Comparison of ENCODE assay signal across 22 mouse cellular contexts in the genomic region with DNA sequence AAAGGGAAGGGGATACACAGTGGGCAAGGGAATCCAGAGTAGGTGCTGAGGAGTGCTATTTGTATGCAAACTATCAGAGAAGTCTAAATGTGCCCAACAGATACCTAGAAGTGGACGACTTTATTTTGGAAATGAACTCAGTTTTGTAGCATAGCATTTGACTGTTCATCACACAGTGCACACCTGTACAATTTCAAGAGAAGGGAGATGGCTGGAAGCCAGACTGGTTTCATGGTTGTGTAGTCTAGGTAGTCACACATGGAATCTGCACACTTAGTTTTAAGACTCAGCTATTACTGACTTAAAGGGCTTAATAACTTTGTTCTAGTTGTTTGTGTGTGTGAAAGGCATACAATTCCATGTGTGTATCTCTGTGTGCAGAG. TPM values are rescaled to one million over a fixed set of nuclear protein-coding genes. Genes with fewer than 3 reads are reported as not detected.
DNase-seq lines count a peak whose midpoint lies in the region; ATAC-seq lines count a peak whose summit lies in the region.
"Had no signal": no experiment of that assay in that cellular context is flagged by ENCODE, and none has a peak within 500 bp of the region (broad histone marks: within the 10 kb centered on the region; RNA-seq: fewer than 3 reads in every experiment).

No protein-coding gene starts in this region.

- no peak for DNase-seq in forebrain, embryonic 10.5 days (ENCODE audit: extremely low spot score, low spot score)
- no peak for DNase-seq in gastrocnemius, postnatal 36 days
- no peak for DNase-seq in retina, postnatal 1 day
- no peak for DNase-seq in ovary, postnatal 36 days (ENCODE audit: low spot score)
- DNase-seq: adrenal gland, postnatal 36 days; B cell, adult 2 months; cerebellum, adult 11-12 months; gastrocnemius, postnatal 10 days; heart, adult 18-20 months; heart, postnatal 36 days; kidney, adult 9 months; kidney, postnatal 36 days; lung, adult 2 months; thymus, postnatal 25 days had no signal

- no peaks in the 10 kb centered on the region for H3K27me3 ChIP-seq in forebrain, embryonic 10.5 days (ENCODE audit: poor library complexity, severe bottlenecking)
- H3K27me3 ChIP-seq in forebrain, embryonic 13.5 days, result no peaks in the 10 kb centered on the region
- H3K27me3 ChIP-seq in hindbrain, embryonic 16.5 days (replicated peaks; ENCODE audit: control insufficient read depth, insufficient read depth, low read length), result no peaks in the 10 kb centered on the region
- H3K27me3 ChIP-seq in midbrain, embryonic 15.5 days (replicated peaks), result no peaks in the 10 kb centered on the region
- peaks cover 17% of the 10 kb centered on the region for H3K27me3 ChIP-seq in kidney, embryonic 15.5 days
- H3K27me3 ChIP-seq: intestine, embryonic 15.5 days; limb, embryonic 12.5 days; liver, embryonic 12.5 days had no signal

- H3K4me1 ChIP-seq in forebrain, embryonic 10.5 days, result peaks cover 12% of the 10 kb centered on the region
- peaks cover 5% of the 10 kb centered on the region; the same call in 1 of the 2 replicates for H3K4me1 ChIP-seq in forebrain, embryonic 13.5 days
- peaks cover 4% of the 10 kb centered on the region; the same call in 1 of the 2 replicates for H3K4me1 ChIP-seq in hindbrain, embryonic 16.5 days (ENCODE audit: control insufficient read depth, insufficient read depth, low read depth, low read length)
- H3K4me1 ChIP-seq in midbrain, embryonic 15.5 days, result peaks cover 12% of the 10 kb centered on the region; the same call in 1 of the 2 replicates
- no peaks in the 10 kb centered on the region for H3K4me1 ChIP-seq in kidney, embryonic 15.5 days
- H3K4me1 ChIP-seq: embryonic facial prominence, embryonic 10.5 days; intestine, embryonic 15.5 days; limb, embryonic 12.5 days; liver, embryonic 12.5 days had no signal

- intact Hi-C loops in gastrocnemius, postnatal 36 days (cut with DNase I), result no loop called here

- no peaks in the 10 kb centered on the region for H3K9me3 ChIP-seq in forebrain, embryonic 10.5 days
- no peaks in the 10 kb centered on the region for H3K9me3 ChIP-seq in forebrain, embryonic 13.5 days (replicated peaks)
- H3K9me3 ChIP-seq in hindbrain, embryonic 16.5 days (ENCODE audit: control insufficient read depth, low read length), result no peaks in the 10 kb centered on the region
- no peaks in the 10 kb centered on the region for H3K9me3 ChIP-seq in midbrain, embryonic 15.5 days
- H3K9me3 ChIP-seq in kidney, embryonic 15.5 days (replicated peaks), result no peaks in the 10 kb centered on the region
- H3K9me3 ChIP-seq: embryonic facial prominence, embryonic 10.5 days; intestine, embryonic 15.5 days; limb, embryonic 12.5 days; liver, embryonic 12.5 days had no signal

- no peak; the same call in 1 of the 2 replicates for ATAC-seq in forebrain, embryonic 13.5 days
- no peak; the same call in 1 of the 2 replicates for ATAC-seq in hindbrain, embryonic 16.5 days
- ATAC-seq in midbrain, embryonic 15.5 days (replicated peaks), result peak; percentile 63
- no peak for ATAC-seq in kidney, embryonic 15.5 days (replicated peaks; ENCODE audit: low FRiP score)
- ATAC-seq: intestine, embryonic 15.5 days; liver, embryonic 12.5 days had no signal

- H3K4me2 ChIP-seq in forebrain, embryonic 13.5 days, result peak overlapping the region; percentile 27
- H3K4me2 ChIP-seq in hindbrain, embryonic 16.5 days (ENCODE audit: low read length), result peak overlapping the region; percentile 27; the same call in 1 of the 2 replicates
- peak overlapping the region; percentile 35 for H3K4me2 ChIP-seq in midbrain, embryonic 15.5 days
- no peak overlapping the region for H3K4me2 ChIP-seq in kidney, embryonic 15.5 days
- H3K4me2 ChIP-seq: intestine, embryonic 15.5 days; limb, embryonic 12.5 days; liver, embryonic 12.5 days had no signal

- H3K36me3 ChIP-seq in forebrain, embryonic 10.5 days (replicated peaks), result no peaks in the 10 kb centered on the region
- H3K36me3 ChIP-seq in forebrain, embryonic 13.5 days (ENCODE audit: poor library complexity, severe bottlenecking), result no peaks in the 10 kb centered on the region
- H3K36me3 ChIP-seq in hindbrain, embryonic 16.5 days (ENCODE audit: control insufficient read depth, insufficient read depth, low read length), result no peaks in the 10 kb centered on the region
- H3K36me3 ChIP-seq in midbrain, embryonic 15.5 days (replicated peaks), result no peaks in the 10 kb centered on the region
- H3K36me3 ChIP-seq in kidney, embryonic 15.5 days, result no peaks in the 10 kb centered on the region
- H3K36me3 ChIP-seq: embryonic facial prominence, embryonic 10.5 days; intestine, embryonic 15.5 days; limb, embryonic 12.5 days; liver, embryonic 12.5 days had no signal

- no peak overlapping the region for H3K9ac ChIP-seq in forebrain, embryonic 13.5 days
- no peak overlapping the region for H3K9ac ChIP-seq in hindbrain, embryonic 16.5 days (ENCODE audit: low read depth, low read length)
- H3K9ac ChIP-seq in midbrain, embryonic 15.5 days, result no peak overlapping the region
- no peak overlapping the region for H3K9ac ChIP-seq in kidney, embryonic 15.5 days
- H3K9ac ChIP-seq: intestine, embryonic 15.5 days; limb, embryonic 12.5 days; liver, embryonic 12.5 days had no signal

- H3K4me3 ChIP-seq in forebrain, embryonic 10.5 days, result no peak overlapping the region
- no peak overlapping the region for H3K4me3 ChIP-seq in forebrain, embryonic 13.5 days
- H3K4me3 ChIP-seq in hindbrain, embryonic 16.5 days (ENCODE audit: low read length), result no peak overlapping the region
- H3K4me3 ChIP-seq in midbrain, embryonic 15.5 days, result no peak overlapping the region
- H3K4me3 ChIP-seq in kidney, embryonic 15.5 days (replicated peaks), result no peak overlapping the region
- H3K4me3 ChIP-seq: embryonic facial prominence, embryonic 10.5 days; intestine, embryonic 15.5 days; limb, embryonic 12.5 days; liver, embryonic 12.5 days had no signal

- 56% methylated on average over 1 of the region's 1 CpGs for WGBS in forebrain, embryonic 10.5 days
- 42% methylated on average over 1 of the region's 1 CpGs for WGBS in forebrain, embryonic 13.5 days
- 17% methylated on average over 1 of the region's 1 CpGs for WGBS in hindbrain, embryonic 16.5 days
- 34% methylated on average over 1 of the region's 1 CpGs for WGBS in midbrain, embryonic 15.5 days
- WGBS in kidney, embryonic 15.5 days, result 58% methylated on average over 1 of the region's 1 CpGs

- H3K27ac ChIP-seq in forebrain, embryonic 10.5 days, result peak overlapping the region; percentile 66; the same call in 1 of the 2 replicates
- peak overlapping the region; percentile 80 for H3K27ac ChIP-seq in forebrain, embryonic 13.5 days
- peak overlapping the region; percentile 12 for H3K27ac ChIP-seq in hindbrain, embryonic 16.5 days (ENCODE audit: low read depth, low read length)
- H3K27ac ChIP-seq in midbrain, embryonic 15.5 days, result peak overlapping the region; percentile 85
- H3K27ac ChIP-seq in kidney, embryonic 15.5 days, result no peak overlapping the region
- H3K27ac ChIP-seq: embryonic facial prominence, embryonic 10.5 days; intestine, embryonic 15.5 days; limb, embryonic 12.5 days; liver, embryonic 12.5 days had no signal

RNA-seq across cellular contexts. Expression of gene Cetn2, which starts 22.2 kb away (rescaled TPM):
- polyA plus RNA-seq in forebrain, embryonic 10.5 days (2016; fragmentation: Nextera tagmentation; extraction: Ambion mirVana), result 97.2 and 98.9 TPM in 2 replicates
- 104 TPM in 2 replicates for polyA plus RNA-seq in forebrain, embryonic 13.5 days (2015; fragmentation: Nextera tagmentation; extraction: Ambion mirVana)
- 66.8 and 70.1 TPM in 2 replicates for polyA plus RNA-seq in hindbrain, embryonic 16.5 days (2015; fragmentation: Nextera tagmentation; extraction: Ambion mirVana)
- 63.2 and 63.5 TPM in 2 replicates for polyA plus RNA-seq in midbrain, embryonic 15.5 days (2015; fragmentation: Nextera tagmentation; extraction: Ambion mirVana)
- total RNA-seq in gastrocnemius, postnatal 36 days (2021), result 10 to 100 TPM; 24.7 to 25.4 TPM
- polyA plus RNA-seq in kidney, embryonic 15.5 days (2015; fragmentation: Nextera tagmentation; extraction: Ambion mirVana), result 90.4 and 106 TPM in 2 replicates

RNA-seq across cellular contexts. Expression of gene Nsdhl, which starts 22.3 kb away (rescaled TPM):
- polyA plus RNA-seq in forebrain, embryonic 10.5 days (2016; fragmentation: Nextera tagmentation; extraction: Ambion mirVana), result 39.3 and 40.2 TPM in 2 replicates
- polyA plus RNA-seq in forebrain, embryonic 13.5 days (2015; fragmentation: Nextera tagmentation; extraction: Ambion mirVana), result 37.4 and 39.1 TPM in 2 replicates
- polyA plus RNA-seq in hindbrain, embryonic 16.5 days (2015; fragmentation: Nextera tagmentation; extraction: Ambion mirVana), result 51.2 and 54.5 TPM in 2 replicates
- 46.9 and 50.2 TPM in 2 replicates for polyA plus RNA-seq in midbrain, embryonic 15.5 days (2015; fragmentation: Nextera tagmentation; extraction: Ambion mirVana)
- total RNA-seq in gastrocnemius, postnatal 36 days (2021), result 1 to 10 TPM; 3.9 to 4.2 TPM
- polyA plus RNA-seq in kidney, embryonic 15.5 days (2015; fragmentation: Nextera tagmentation; extraction: Ambion mirVana), result 27.2 and 28.8 TPM in 2 replicates
